Mouse (Mus musculus): ENCODE measurements at regions not wholly inside any gene's neighbourhood (a gene's known extent, or its start where the extent isn't known, plus 50 kb on each side); places are given as distances from the start of the nearest gene placed in this dataset.

GRCm38 (mm10) chr8:89284871-89285564 lies 241.1 kb upstream of the Sall1 start:
- WGBS: 86% methylated on average over 14 of the region's 14 CpGs
- H3K79me2 ChIP-seq (replicated peaks; ENCODE audit: control insufficient read depth, insufficient read depth, low read length): no peaks in the 10 kb centered on the region
- intact Hi-C loops (cut with DNase I): no loop called here
- H3K27me3 ChIP-seq (ENCODE audit: control insufficient read depth, insufficient read depth, low read length): no peaks in the 10 kb centered on the region
- H3K4me1 ChIP-seq (ENCODE audit: control insufficient read depth, insufficient read depth, low read length): no peaks in the 10 kb centered on the region
- no peak overlapping the region for H3K27ac ChIP-seq
- H3K4me3 ChIP-seq: no peak overlapping the region
- no peaks in the 10 kb centered on the region for H3K36me3 ChIP-seq (ENCODE audit: control insufficient read depth, insufficient read depth, low read length)
- no peak overlapping the region for H3K9ac ChIP-seq (ENCODE audit: low read depth, low read length)
- no peak for DNase-seq
- TF ChIP-seq POLR2A (IDR thresholded peaks at IDR 0.05; ENCODE audit: insufficient read depth, low read depth, low read length) (no peak), CTCF (IDR thresholded peaks at IDR 0.05) (no peak), EP300 (IDR thresholded peaks at IDR 0.05; ENCODE audit: insufficient read depth, low read depth, low read length) (no peak)

GRCm38 (mm10) chr8:89283105-89284096 lies 239.4 kb upstream of the Sall1 start:
- Histone ChIP-seq H3K27me3 (ENCODE audit: control insufficient read depth, insufficient read depth, low read length) (no peaks in the 10 kb centered on the region), H3K79me2 (replicated peaks; ENCODE audit: control insufficient read depth, insufficient read depth, low read length) (no peaks in the 10 kb centered on the region), H3K4me1 (ENCODE audit: control insufficient read depth, insufficient read depth, low read length) (no peaks in the 10 kb centered on the region), H3K36me3 (ENCODE audit: control insufficient read depth, insufficient read depth, low read length) (no peaks in the 10 kb centered on the region), H3K4me3 (no peak overlapping the region), H3K27ac (no peak overlapping the region), H3K9ac (ENCODE audit: low read depth, low read length) (no peak overlapping the region)
- 88% methylated on average over 17 of the region's 17 CpGs for WGBS
- intact Hi-C loops (cut with DNase I): no loop called here
- no peak for DNase-seq
- TF ChIP-seq CTCF (IDR thresholded peaks at IDR 0.05) (no peak), EP300 (IDR thresholded peaks at IDR 0.05; ENCODE audit: insufficient read depth, low read depth, low read length) (no peak), POLR2A (IDR thresholded peaks at IDR 0.05; ENCODE audit: insufficient read depth, low read depth, low read length) (no peak)

- Histone ChIP-seq H3K36me3 (ENCODE audit: control insufficient read depth, insufficient read depth, low read length) (no peaks in the 10 kb centered on the region), H3K27ac (no peak overlapping the region), H3K27me3 (ENCODE audit: control insufficient read depth, insufficient read depth, low read length) (no peaks in the 10 kb centered on the region), H3K4me1 (ENCODE audit: control insufficient read depth, insufficient read depth, low read length) (no peaks in the 10 kb centered on the region), H3K79me2 (replicated peaks; ENCODE audit: control insufficient read depth, insufficient read depth, low read length) (no peaks in the 10 kb centered on the region), H3K4me3 (no peak overlapping the region), H3K9ac (ENCODE audit: low read depth, low read length) (no peak overlapping the region)
- no peak for DNase-seq
- intact Hi-C loops (cut with DNase I): no loop called here
- 52% methylated on average over 3 of the region's 3 CpGs for WGBS
- TF ChIP-seq EP300 (IDR thresholded peaks at IDR 0.05; ENCODE audit: insufficient read depth, low read depth, low read length): no peak
- no peak for TF ChIP-seq CTCF (IDR thresholded peaks at IDR 0.05)
- no peak for TF ChIP-seq POLR2A (IDR thresholded peaks at IDR 0.05; ENCODE audit: insufficient read depth, low read depth, low read length)
Observed at GRCm38 (mm10) chr8:89279844-89280243, 235.9 kb upstream of the Sall1 start.

- WGBS: 68% methylated on average over 6 of the region's 6 CpGs
- H3K79me2 ChIP-seq (replicated peaks; ENCODE audit: control insufficient read depth, insufficient read depth, low read length): no peaks in the 10 kb centered on the region
- no peak overlapping the region for H3K9ac ChIP-seq (ENCODE audit: low read depth, low read length)
- intact Hi-C loops (cut with DNase I): no loop called here
- no peaks in the 10 kb centered on the region for H3K36me3 ChIP-seq (ENCODE audit: control insufficient read depth, insufficient read depth, low read length)
- no peaks in the 10 kb centered on the region for H3K4me1 ChIP-seq (ENCODE audit: control insufficient read depth, insufficient read depth, low read length)
- TF ChIP-seq POLR2A (IDR thresholded peaks at IDR 0.05; ENCODE audit: insufficient read depth, low read depth, low read length) (no peak), CTCF (IDR thresholded peaks at IDR 0.05) (no peak), EP300 (IDR thresholded peaks at IDR 0.05; ENCODE audit: insufficient read depth, low read depth, low read length) (no peak)
- no peak for DNase-seq
- H3K4me3 ChIP-seq: no peak overlapping the region
- H3K27me3 ChIP-seq (ENCODE audit: control insufficient read depth, insufficient read depth, low read length): no peaks in the 10 kb centered on the region
- H3K27ac ChIP-seq: no peak overlapping the region
Observed at GRCm38 (mm10) chr8:89279142-89279541, 235.2 kb upstream of the Sall1 start.

- WGBS: 51% methylated on average over 4 of the region's 4 CpGs
- TF ChIP-seq POLR2A (IDR thresholded peaks at IDR 0.05; ENCODE audit: insufficient read depth, low read depth, low read length): no peak
- no peak for TF ChIP-seq EP300 (IDR thresholded peaks at IDR 0.05; ENCODE audit: insufficient read depth, low read depth, low read length)
- no peak for TF ChIP-seq CTCF (IDR thresholded peaks at IDR 0.05)
- Histone ChIP-seq H3K4me3 (no peak overlapping the region), H3K27ac (no peak overlapping the region), H3K9ac (ENCODE audit: low read depth, low read length) (no peak overlapping the region), H3K36me3 (ENCODE audit: control insufficient read depth, insufficient read depth, low read length) (no peaks in the 10 kb centered on the region), H3K27me3 (ENCODE audit: control insufficient read depth, insufficient read depth, low read length) (0 out of 2 replicates have a peak, but pooled peaks cover 2% of the 10 kb centered on the region), H3K4me1 (ENCODE audit: control insufficient read depth, insufficient read depth, low read length) (no peaks in the 10 kb centered on the region), H3K79me2 (replicated peaks; ENCODE audit: control insufficient read depth, insufficient read depth, low read length) (no peaks in the 10 kb centered on the region)
- intact Hi-C loops (cut with DNase I): no loop called here
- no peak for DNase-seq
Observed at GRCm38 (mm10) chr8:89273276-89273675, 229.3 kb upstream of the Sall1 start.
